Mouse (Mus musculus) spleen, embryonic (tissue): ENCODE data around the gene Ddx50.
"Not testable (repeated sequence)": the region's sequence is repeated elsewhere in the genome, so short reads cannot be mapped to it uniquely, and the experiment has no call there.

Source experiments
- CTCF ChIA-PET: fragments of 350-600 bp; sonication (Branson Sonifier 250); formaldehyde crosslinking; loops from one replicate; lab custom pipeline; 2022; lab: Charles Lee

Gene Ddx50

DNA sequence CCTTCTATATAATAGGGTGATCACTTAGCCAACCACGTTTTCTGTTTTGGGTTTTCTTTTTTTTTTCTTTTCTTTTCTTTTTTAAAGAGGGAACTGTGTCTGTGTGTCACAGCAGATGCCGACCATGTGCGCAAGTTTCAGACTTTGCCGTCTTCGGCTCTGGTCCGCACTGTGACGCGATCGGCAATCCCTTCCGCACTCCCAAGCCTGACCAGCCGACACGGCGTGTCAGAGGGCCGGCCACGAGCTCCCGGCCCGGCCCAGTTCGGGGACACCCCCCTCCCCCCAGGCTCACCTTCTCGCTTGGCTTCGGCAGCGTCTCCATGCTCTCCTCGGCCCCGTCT, 49.2 kb downstream of the Ddx50 start:
- CTCF ChIA-PET = interaction anchor here (1.0 kb wide), 1 partner anchor 11 kb away, joined by 3 read pairs; no protein-coding TSS in a partner anchor

- CTCF ChIA-PET = interaction anchor here (1.0 kb wide), 1 partner anchor 11 kb away, joined by 3 read pairs; no protein-coding TSS in a partner anchor
Observed at GRCm38 (mm10) chr10:62601053-62601791, 49.8 kb downstream of the Ddx50 start.

DNA sequence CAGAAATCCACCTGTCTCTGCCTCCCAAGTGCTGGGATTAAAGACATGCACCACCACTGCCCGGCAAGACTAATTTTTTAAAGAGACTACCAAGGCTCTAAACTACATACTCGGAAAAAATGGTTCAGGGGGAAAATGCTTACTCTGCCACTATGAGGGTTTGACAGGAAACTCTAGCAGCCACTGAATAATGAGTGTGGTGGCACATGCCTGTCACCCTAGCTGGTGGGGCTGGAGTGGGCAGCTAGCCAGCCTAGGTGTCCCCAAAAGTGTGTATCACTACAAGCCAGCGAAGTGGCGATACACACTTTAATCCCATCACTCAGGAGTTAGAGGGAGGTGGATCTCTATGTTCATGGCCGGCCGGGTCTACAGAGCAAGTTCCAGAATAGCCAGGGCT, 51.0 kb downstream of the Ddx50 start:
- CTCF ChIA-PET = no interaction called here

DNA sequence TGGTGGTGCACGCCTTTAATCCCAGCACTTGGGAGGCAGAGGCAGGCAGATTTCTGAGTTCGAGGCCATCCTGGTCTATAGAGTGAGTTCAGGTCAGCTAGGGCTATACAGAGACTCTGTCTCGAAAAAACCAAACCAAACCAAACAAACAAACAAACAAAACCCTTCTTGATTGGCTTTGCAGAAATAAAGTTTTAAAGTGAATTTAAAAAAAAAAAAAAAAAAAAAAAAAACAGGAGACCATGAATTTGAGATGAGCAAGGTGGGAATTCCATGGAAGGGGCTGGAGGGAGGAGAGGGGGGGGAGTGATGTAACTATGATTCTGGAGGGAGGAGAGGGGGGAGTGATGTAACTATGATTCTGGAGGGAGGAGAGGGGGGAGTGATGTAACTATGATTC, 51.7 kb downstream of the Ddx50 start:
- CTCF ChIA-PET = not testable (repeated sequence)

DNA sequence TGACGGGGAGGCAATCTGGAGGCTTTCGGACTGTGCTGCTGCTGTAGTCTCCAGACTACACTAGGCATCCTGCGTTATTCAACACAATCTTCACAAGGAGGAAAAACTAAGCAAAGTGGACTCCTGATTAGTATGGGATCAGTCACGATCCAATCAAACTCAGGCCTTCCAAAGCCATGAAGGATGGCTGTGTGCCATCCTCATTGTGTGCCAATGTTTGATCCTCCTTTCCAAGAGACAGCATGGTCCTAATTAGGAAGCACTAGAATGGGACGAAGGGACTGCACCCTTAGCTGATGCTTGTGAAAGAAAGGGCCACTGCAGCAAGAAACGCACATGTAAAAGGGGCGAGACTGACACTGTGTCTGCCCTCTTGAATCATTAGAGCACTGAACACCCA, 58.5 kb downstream of the Ddx50 start:
- CTCF ChIA-PET = no interaction called here

GRCm38 (mm10) chr10:62590200-62590599, 60.8 kb downstream of the Ddx50 start:
- CTCF ChIA-PET = interaction anchor here (0.6 to 1.0 kb wide), 2 partner anchors 12 to 54 kb away, joined by 3 read pairs; partner anchors contain the start of gene Ddx21

- CTCF ChIA-PET = interaction anchor here (0.6 kb wide), 1 partner anchor 335 kb away, joined by 3 read pairs; no protein-coding TSS in a partner anchor
Observed at GRCm38 (mm10) chr10:62588616-62589015, 62.4 kb downstream of the Ddx50 start.

- CTCF ChIA-PET = no interaction called here
Observed at GRCm38 (mm10) chr10:62583245-62583644, 67.8 kb downstream of the Ddx50 start.

- CTCF ChIA-PET = no interaction called here
Observed at GRCm38 (mm10) chr10:62582701-62583100, 68.3 kb downstream of the Ddx50 start.

GRCm38 (mm10) chr10:62582263-62582662, 68.8 kb downstream of the Ddx50 start:
- CTCF ChIA-PET = no interaction called here

- CTCF ChIA-PET = not testable (repeated sequence)
Observed at GRCm38 (mm10) chr10:62579129-62579528, 71.9 kb downstream of the Ddx50 start.

GRCm38 (mm10) chr10:62578338-62579100, 72.5 kb downstream of the Ddx50 start, which contains the start of gene Kif1bp:
TSS of gene Kif1bp (minus strand) at chr10:62578457.
- CTCF ChIA-PET = interaction anchor here (0.6 kb wide), 1 partner anchor 20 kb away, joined by 3 read pairs; no protein-coding TSS in a partner anchor

DNA sequence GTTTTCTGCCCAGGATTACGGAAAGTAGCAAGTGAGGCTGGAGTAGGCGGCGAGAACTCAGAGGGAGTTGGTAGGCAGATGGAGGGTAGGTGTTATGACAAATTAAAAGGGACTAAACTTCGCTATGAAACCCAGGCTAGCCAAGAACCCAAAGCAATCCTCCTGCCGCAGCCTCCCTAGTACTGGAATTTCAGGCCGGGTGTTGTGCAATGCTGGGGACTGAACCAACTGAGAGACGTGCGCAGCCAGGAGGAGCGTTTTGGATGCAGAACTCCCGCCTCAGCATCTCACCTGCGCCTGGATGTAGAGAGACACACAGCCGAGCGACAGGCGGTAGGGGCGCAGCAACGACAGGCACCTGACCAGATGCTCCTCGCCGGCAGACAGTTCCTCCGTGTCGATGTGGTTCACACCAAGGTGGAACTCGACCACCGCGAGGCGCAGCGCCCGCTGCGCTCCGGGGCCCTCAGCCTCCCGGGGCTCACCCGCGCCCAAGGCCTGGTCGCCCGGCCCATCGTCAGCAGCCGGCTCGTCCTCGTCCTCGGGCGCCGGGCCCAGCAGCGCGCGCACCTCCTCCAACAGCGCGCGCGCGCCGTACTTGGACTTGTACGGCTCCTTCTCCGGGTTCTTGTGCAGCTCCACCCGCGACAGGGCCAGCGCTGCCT, 73.2 kb downstream of the Ddx50 start:
- CTCF ChIA-PET = no interaction called here

GRCm38 (mm10) chr10:62575001-62575400, 76.0 kb downstream of the Ddx50 start:
- CTCF ChIA-PET = no interaction called here

DNA sequence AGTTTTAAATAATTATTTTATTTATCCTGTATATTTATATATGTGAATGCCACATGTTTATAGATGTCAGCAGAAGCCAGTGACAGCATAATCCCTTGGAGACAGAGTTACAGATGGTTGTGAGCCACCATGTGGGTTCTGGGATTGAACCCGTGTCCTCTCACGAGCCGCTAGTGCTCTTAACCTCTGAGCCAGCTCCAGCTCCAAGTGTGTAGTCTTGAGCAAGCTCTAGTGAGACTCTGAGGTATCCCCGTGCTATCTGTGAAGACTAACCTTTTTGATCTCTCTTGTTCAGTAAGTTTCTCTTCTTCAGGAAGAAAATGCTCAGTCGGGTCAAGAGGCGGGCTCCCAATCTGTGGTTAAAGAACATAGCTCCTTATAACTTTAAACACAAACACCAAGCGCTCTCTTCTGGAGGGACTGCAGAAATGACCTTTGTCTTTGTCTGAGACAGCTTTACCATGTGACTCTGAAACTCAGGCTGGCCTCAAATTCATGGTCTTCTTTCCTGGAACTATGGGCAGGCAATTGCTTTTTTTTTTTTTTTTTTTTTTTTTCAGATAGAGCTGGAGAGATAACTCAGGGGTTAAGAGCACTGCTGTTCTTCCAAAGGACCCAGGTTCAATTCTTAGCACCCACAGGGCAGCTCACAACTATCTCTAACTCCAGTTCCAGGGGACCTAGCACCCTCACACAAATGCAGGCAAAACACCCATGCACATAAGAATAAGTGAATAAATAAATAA, 80.7 kb downstream of the Ddx50 start:
- CTCF ChIA-PET = interaction anchor here (0.6 kb wide), 1 partner anchor 26 kb away, joined by 4 read pairs; no protein-coding TSS in a partner anchor

DNA sequence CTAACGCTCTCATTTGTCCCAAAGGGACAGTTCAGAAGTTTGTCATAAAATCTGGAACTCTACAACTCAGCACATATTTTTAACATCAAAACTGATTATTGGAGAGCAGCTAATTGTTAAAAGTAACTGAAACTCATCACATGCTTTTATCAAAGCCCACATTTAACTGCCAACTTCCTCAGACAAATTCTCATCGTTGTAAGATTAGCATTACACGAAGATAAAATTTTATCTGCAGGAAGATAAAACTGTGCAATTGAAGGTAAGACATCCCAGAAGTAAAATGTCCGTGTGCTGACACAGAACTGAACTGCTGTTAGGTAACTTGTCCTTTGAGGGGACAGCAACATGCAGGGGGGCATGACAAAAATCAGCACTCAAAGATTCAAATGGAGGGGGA, 82.2 kb downstream of the Ddx50 start:
- CTCF ChIA-PET = no interaction called here
